Mouse (Mus musculus) adrenal gland, postnatal 4 days (tissue): Measurements from ENCODE around the gene Sorbs1. TPM values are rescaled to one million over a fixed set of nuclear protein-coding genes. Genes with fewer than 3 reads are reported as not detected.
"Not testable (repeated sequence)": the region's sequence is repeated elsewhere in the genome, so short reads cannot be mapped to it uniquely, and the experiment has no call there.

Experiments
- DNase-seq, 2 experiments: peaks; one replicate each; pipeline ENCODE4 v3.0.0; 2021 to 2022; ENCODE audit warnings: low spot score in 2 of 2, mixed read lengths in 2 of 2
- long read RNA-seq, 2 experiments: library from polyadenylated mRNA; stranded (forward); transcript quantifications; one replicate each; pipeline ENCODE4 v2.0.0; 2021
- total RNA-seq, 2 experiments: library from RNA; stranded (reverse); gene quantifications; 2 replicates each; pipeline ENCODE4 v1.2.3; 2021

Gene Sorbs1
- total RNA-seq = 10 to 100 TPM; 59.6 to 69.4 TPM
- long read RNA-seq, experiment 1, partial matches to known transcripts = 3 of 10 reads
- long read RNA-seq, experiment 1, other reads (novel, unspliced or antisense) = 7 of 10 reads
- long read RNA-seq, experiment 2, partial matches to known transcripts = 5 of 20 reads
- long read RNA-seq, experiment 2, other reads (novel, unspliced or antisense) = 14 of 20 reads

- peak; percentile 89 to 93 for DNase-seq
These were observed at the start of gene Sorbs1 for GRCm38 (mm10) chr19:40513632-40514078. Gene Sorbs1 (minus strand): TSS chr19:40513779.

GRCm38 (mm10) chr19:40561521-40561920 is 47.9 kb upstream of the Sorbs1 start:
- not testable (repeated sequence) for DNase-seq

GRCm38 (mm10) chr19:40556029-40556428 is 42.5 kb upstream of the Sorbs1 start:
- DNase-seq = no peak

- DNase-seq = no peak
These were observed 41.6 kb upstream of the Sorbs1 start for GRCm38 (mm10) chr19:40555136-40555535.

GRCm38 (mm10) chr19:40554343-40554742 is 40.8 kb upstream of the Sorbs1 start:
- DNase-seq = no peak

GRCm38 (mm10) chr19:40553849-40554248 is 40.3 kb upstream of the Sorbs1 start:
- no peak for DNase-seq

- no peak for DNase-seq
These were observed 39.6 kb upstream of the Sorbs1 start for GRCm38 (mm10) chr19:40553014-40553789.

- DNase-seq = no peak
These were observed 36.0 kb upstream of the Sorbs1 start for GRCm38 (mm10) chr19:40549516-40550135.

GRCm38 (mm10) chr19:40548796-40549515 is 35.4 kb upstream of the Sorbs1 start:
- no peak for DNase-seq

- no peak for DNase-seq
These were observed 34.8 kb upstream of the Sorbs1 start for GRCm38 (mm10) chr19:40548386-40548785.

- peak in 1 of 2 experiments; percentile 20 for DNase-seq
These were observed 31.3 kb upstream of the Sorbs1 start for GRCm38 (mm10) chr19:40544856-40545255.

GRCm38 (mm10) chr19:40542776-40543175 is 29.2 kb upstream of the Sorbs1 start:
- DNase-seq = no peak

- DNase-seq = no peak
These were observed 22.9 kb upstream of the Sorbs1 start for GRCm38 (mm10) chr19:40536526-40536925.

GRCm38 (mm10) chr19:40532525-40532924 is 18.9 kb upstream of the Sorbs1 start:
- DNase-seq = no peak

- no peak for DNase-seq
These were observed 16.7 kb upstream of the Sorbs1 start for GRCm38 (mm10) chr19:40530323-40530722.

GRCm38 (mm10) chr19:40528254-40528653 is 14.7 kb upstream of the Sorbs1 start:
- DNase-seq = no peak

GRCm38 (mm10) chr19:40526367-40527014 is 12.9 kb upstream of the Sorbs1 start:
- DNase-seq = no peak

- DNase-seq = no peak
These were observed 9.9 kb upstream of the Sorbs1 start for GRCm38 (mm10) chr19:40523431-40524005.

GRCm38 (mm10) chr19:40520403-40520802 is 6.8 kb upstream of the Sorbs1 start:
- no peak for DNase-seq

GRCm38 (mm10) chr19:40518706-40519105 is 5.1 kb upstream of the Sorbs1 start:
- DNase-seq = no peak

- DNase-seq = no peak
These were observed 2.0 kb upstream of the Sorbs1 start for GRCm38 (mm10) chr19:40515596-40515995.
